Mouse (Mus musculus) thymus, adult 2 months (tissue): ENCODE results near the gene Epgn.

Experiments
- CTCF ChIP-seq: fragments of 200-500 bp; IDR thresholded peaks from 2 replicates; pipeline ENCODE4 v1.5.1; 2012; ENCODE audit warnings: mild to moderate bottlenecking, control low read depth, low read length, moderate library complexity, borderline replicate concordance; ENCODE audit not compliant: control insufficient read depth, poor library complexity, insufficient read depth; ENCODE audit errors: extremely low read depth
- POLR2A ChIP-seq: fragments of 200-500 bp; IDR thresholded peaks from 2 replicates; pipeline ENCODE4 v1.6.1; 2012; ENCODE audit warnings: mild to moderate bottlenecking, low read length, control low read depth, moderate library complexity; ENCODE audit not compliant: control insufficient read depth, poor library complexity, insufficient read depth; ENCODE audit errors: extremely low read depth

DNA sequence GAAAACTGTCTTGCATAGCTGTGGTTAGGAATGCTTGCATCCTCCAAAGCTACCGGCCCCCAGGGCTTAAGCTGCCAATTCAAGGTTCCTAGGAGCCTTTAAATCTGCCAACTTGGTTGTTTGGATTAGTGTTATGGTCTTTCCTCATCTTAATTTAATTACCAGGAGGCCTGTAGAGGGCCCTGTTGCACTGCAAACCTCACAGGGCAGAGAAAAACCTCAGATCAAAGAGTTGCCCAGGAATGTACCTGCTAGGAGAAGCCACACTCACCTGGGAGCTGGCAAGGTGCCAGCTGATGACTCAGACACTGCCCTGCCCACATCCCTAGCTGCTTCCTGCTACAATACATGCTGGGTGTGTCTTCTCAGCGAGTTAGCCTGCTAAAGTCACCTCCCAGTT is 11.3 kb downstream of the Epgn start:
- TF ChIP-seq POLR2A, result no peak
- no peak for TF ChIP-seq CTCF
